Mouse (Mus musculus): ENCODE measurements around the gene Il17ra. TPM values are rescaled to one million over a fixed set of nuclear protein-coding genes. Genes with fewer than 3 reads are reported as not detected.

The Il17ra gene
- polyA plus RNA-seq, 1 experiment from 2014 or later: 3.1 TPM

GRCm38 (mm10) chr6:120468259-120468658 lies 5.2 kb downstream of the Il17ra start:
- 97% methylated on average over 4 of the region's 4 CpGs for WGBS
- H3K4me3 ChIP-seq (ENCODE audit: low read depth, low read length): no peak overlapping the region
- peaks cover 15% of the 10 kb centered on the region for H3K4me1 ChIP-seq (ENCODE audit: control insufficient read depth, insufficient read depth, low read length)
- H3K4me2 ChIP-seq (ENCODE audit: low read depth, low read length): no peak overlapping the region
- no peak for ATAC-seq (ENCODE audit: low read depth)
- H3K27ac ChIP-seq (ENCODE audit: low read depth, low read length): no peak overlapping the region
- H3K27me3 ChIP-seq (ENCODE audit: control insufficient read depth, insufficient read depth, low read length): no peaks in the 10 kb centered on the region
- H3K36me3 ChIP-seq (ENCODE audit: control insufficient read depth, insufficient read depth, low read length): no peaks in the 10 kb centered on the region
- no peak overlapping the region for H3K9ac ChIP-seq (replicated peaks; ENCODE audit: low read depth, low read length)
- no peaks in the 10 kb centered on the region for H3K9me3 ChIP-seq (ENCODE audit: control insufficient read depth, low read length)

GRCm38 (mm10) chr6:120469268-120469667 lies 6.2 kb downstream of the Il17ra start:
- WGBS: 78% methylated on average over 3 of the region's 3 CpGs
- ATAC-seq (ENCODE audit: low read depth): no peak
- H3K27ac ChIP-seq (ENCODE audit: low read depth, low read length): no peak overlapping the region

GRCm38 (mm10) chr6:120469770-120470169 lies 6.7 kb downstream of the Il17ra start:
- no peaks in the 10 kb centered on the region for H3K9me3 ChIP-seq (ENCODE audit: control insufficient read depth, low read length)
- no peaks in the 10 kb centered on the region for H3K27me3 ChIP-seq (ENCODE audit: control insufficient read depth, insufficient read depth, low read length)
- no peak overlapping the region for H3K4me3 ChIP-seq (ENCODE audit: low read depth, low read length)
- no peak for ATAC-seq (ENCODE audit: low read depth)
- H3K4me2 ChIP-seq (ENCODE audit: low read depth, low read length): no peak overlapping the region
- H3K27ac ChIP-seq (ENCODE audit: low read depth, low read length): no peak overlapping the region
- H3K4me1 ChIP-seq (ENCODE audit: control insufficient read depth, insufficient read depth, low read length): peaks cover 19% of the 10 kb centered on the region
- no peaks in the 10 kb centered on the region for H3K36me3 ChIP-seq (ENCODE audit: control insufficient read depth, insufficient read depth, low read length)
- H3K9ac ChIP-seq (replicated peaks; ENCODE audit: low read depth, low read length): no peak overlapping the region

More at GRCm38 (mm10) chr6:120469268-120469667, 6.2 kb downstream of the Il17ra start:
- H3K36me3 ChIP-seq (ENCODE audit: control insufficient read depth, insufficient read depth, low read length): no peaks in the 10 kb centered on the region
- peaks cover 19% of the 10 kb centered on the region for H3K4me1 ChIP-seq (ENCODE audit: control insufficient read depth, insufficient read depth, low read length)
- no peaks in the 10 kb centered on the region for H3K27me3 ChIP-seq (ENCODE audit: control insufficient read depth, insufficient read depth, low read length)
- H3K9me3 ChIP-seq (ENCODE audit: control insufficient read depth, low read length): no peaks in the 10 kb centered on the region
- no peak overlapping the region for H3K9ac ChIP-seq (replicated peaks; ENCODE audit: low read depth, low read length)
- H3K4me3 ChIP-seq (ENCODE audit: low read depth, low read length): no peak overlapping the region
- no peak overlapping the region for H3K4me2 ChIP-seq (ENCODE audit: low read depth, low read length)

GRCm38 (mm10) chr6:120470666-120471065 lies 7.6 kb downstream of the Il17ra start:
- WGBS: 94% methylated on average over 1 of the region's 1 CpGs
- H3K4me3 ChIP-seq (ENCODE audit: low read depth, low read length): no peak overlapping the region
- no peak overlapping the region for H3K9ac ChIP-seq (replicated peaks; ENCODE audit: low read depth, low read length)
- H3K4me2 ChIP-seq (ENCODE audit: low read depth, low read length): no peak overlapping the region
- no peaks in the 10 kb centered on the region for H3K27me3 ChIP-seq (ENCODE audit: control insufficient read depth, insufficient read depth, low read length)
- no peaks in the 10 kb centered on the region for H3K36me3 ChIP-seq (ENCODE audit: control insufficient read depth, insufficient read depth, low read length)
- peaks cover 19% of the 10 kb centered on the region for H3K4me1 ChIP-seq (ENCODE audit: control insufficient read depth, insufficient read depth, low read length)
- no peaks in the 10 kb centered on the region for H3K9me3 ChIP-seq (ENCODE audit: control insufficient read depth, low read length)
- no peak for ATAC-seq (ENCODE audit: low read depth)
- H3K27ac ChIP-seq (ENCODE audit: low read depth, low read length): no peak overlapping the region

- H3K27me3 ChIP-seq (ENCODE audit: control insufficient read depth, insufficient read depth, low read length): no peaks in the 10 kb centered on the region
- no peak overlapping the region for H3K4me2 ChIP-seq (ENCODE audit: low read depth, low read length)
- H3K4me1 ChIP-seq (ENCODE audit: control insufficient read depth, insufficient read depth, low read length): peaks cover 19% of the 10 kb centered on the region
- H3K27ac ChIP-seq (ENCODE audit: low read depth, low read length): peak overlapping the region; percentile 85
- H3K36me3 ChIP-seq (ENCODE audit: control insufficient read depth, insufficient read depth, low read length): no peaks in the 10 kb centered on the region
- no peak overlapping the region for H3K4me3 ChIP-seq (ENCODE audit: low read depth, low read length)
- ATAC-seq (ENCODE audit: low read depth): peak; percentile 82
- 3% methylated on average over 5 of the region's 5 CpGs for WGBS
- no peaks in the 10 kb centered on the region for H3K9me3 ChIP-seq (ENCODE audit: control insufficient read depth, low read length)
- H3K9ac ChIP-seq (replicated peaks; ENCODE audit: low read depth, low read length): no peak overlapping the region
These were observed 9.0 kb downstream of the Il17ra start for GRCm38 (mm10) chr6:120471991-120472441.

- 10% methylated on average over 8 of the region's 8 CpGs for WGBS
- Histone ChIP-seq H3K27ac (ENCODE audit: low read depth, low read length) (peak overlapping the region; percentile 85), H3K4me2 (ENCODE audit: low read depth, low read length) (no peak overlapping the region; the same call in 1 of the 2 replicates), H3K27me3 (ENCODE audit: control insufficient read depth, insufficient read depth, low read length) (no peaks in the 10 kb centered on the region), H3K4me3 (ENCODE audit: low read depth, low read length) (no peak overlapping the region), H3K4me1 (ENCODE audit: control insufficient read depth, insufficient read depth, low read length) (peaks cover 19% of the 10 kb centered on the region), H3K9ac (replicated peaks; ENCODE audit: low read depth, low read length) (no peak overlapping the region), H3K9me3 (ENCODE audit: control insufficient read depth, low read length) (no peaks in the 10 kb centered on the region), H3K36me3 (ENCODE audit: control insufficient read depth, insufficient read depth, low read length) (no peaks in the 10 kb centered on the region)
- peak; percentile 60 for ATAC-seq (ENCODE audit: low read depth)
These were observed 9.6 kb downstream of the Il17ra start for GRCm38 (mm10) chr6:120472455-120473140.

- H3K4me2 ChIP-seq (ENCODE audit: low read depth, low read length): no peak overlapping the region
- ATAC-seq (ENCODE audit: low read depth): peak; percentile 12; the same call in 1 of the 2 replicates
These were observed 10.4 kb downstream of the Il17ra start for GRCm38 (mm10) chr6:120473427-120473826.

GRCm38 (mm10) chr6:120475288-120475687 lies 12.2 kb downstream of the Il17ra start:
- Histone ChIP-seq H3K4me1 (ENCODE audit: control insufficient read depth, insufficient read depth, low read length) (peaks cover 15% of the 10 kb centered on the region), H3K27me3 (ENCODE audit: control insufficient read depth, insufficient read depth, low read length) (no peaks in the 10 kb centered on the region), H3K4me2 (ENCODE audit: low read depth, low read length) (no peak overlapping the region), H3K9ac (replicated peaks; ENCODE audit: low read depth, low read length) (no peak overlapping the region), H3K9me3 (ENCODE audit: control insufficient read depth, low read length) (no peaks in the 10 kb centered on the region), H3K27ac (ENCODE audit: low read depth, low read length) (no peak overlapping the region), H3K36me3 (ENCODE audit: control insufficient read depth, insufficient read depth, low read length) (no peaks in the 10 kb centered on the region), H3K4me3 (ENCODE audit: low read depth, low read length) (no peak overlapping the region)
- no peak for ATAC-seq (ENCODE audit: low read depth)
- 85% methylated on average over 8 of the region's 8 CpGs for WGBS

More at GRCm38 (mm10) chr6:120473427-120473826, 10.4 kb downstream of the Il17ra start:
- peak overlapping the region; percentile 85 for H3K27ac ChIP-seq (ENCODE audit: low read depth, low read length)
- no peak overlapping the region for H3K9ac ChIP-seq (replicated peaks; ENCODE audit: low read depth, low read length)
- 26% methylated on average over 5 of the region's 5 CpGs for WGBS
- no peaks in the 10 kb centered on the region for H3K36me3 ChIP-seq (ENCODE audit: control insufficient read depth, insufficient read depth, low read length)
- no peak overlapping the region for H3K4me3 ChIP-seq (ENCODE audit: low read depth, low read length)
- no peaks in the 10 kb centered on the region for H3K27me3 ChIP-seq (ENCODE audit: control insufficient read depth, insufficient read depth, low read length)
- H3K4me1 ChIP-seq (ENCODE audit: control insufficient read depth, insufficient read depth, low read length): peaks cover 19% of the 10 kb centered on the region
- no peaks in the 10 kb centered on the region for H3K9me3 ChIP-seq (ENCODE audit: control insufficient read depth, low read length)

- Histone ChIP-seq H3K9me3 (ENCODE audit: control insufficient read depth, low read length) (no peaks in the 10 kb centered on the region), H3K36me3 (ENCODE audit: control insufficient read depth, insufficient read depth, low read length) (no peaks in the 10 kb centered on the region), H3K4me1 (ENCODE audit: control insufficient read depth, insufficient read depth, low read length) (no peaks in the 10 kb centered on the region), H3K4me2 (ENCODE audit: low read depth, low read length) (no peak overlapping the region), H3K27me3 (ENCODE audit: control insufficient read depth, insufficient read depth, low read length) (no peaks in the 10 kb centered on the region), H3K27ac (ENCODE audit: low read depth, low read length) (no peak overlapping the region), H3K4me3 (ENCODE audit: low read depth, low read length) (no peak overlapping the region), H3K9ac (replicated peaks; ENCODE audit: low read depth, low read length) (no peak overlapping the region)
- no peak for ATAC-seq (ENCODE audit: low read depth)
- WGBS: 71% methylated on average over 2 of the region's 2 CpGs
These were observed 16.3 kb downstream of the Il17ra start for GRCm38 (mm10) chr6:120479302-120479701.
